Mouse (Mus musculus): ENCODE measurements around the gene Chtop. TPM values are rescaled to one million over a fixed set of nuclear protein-coding genes. Genes with fewer than 3 reads are reported as not detected.

Gene Chtop
- total RNA-seq, 2 experiments from 2014 or later, result 180 to 184 TPM

DNA sequence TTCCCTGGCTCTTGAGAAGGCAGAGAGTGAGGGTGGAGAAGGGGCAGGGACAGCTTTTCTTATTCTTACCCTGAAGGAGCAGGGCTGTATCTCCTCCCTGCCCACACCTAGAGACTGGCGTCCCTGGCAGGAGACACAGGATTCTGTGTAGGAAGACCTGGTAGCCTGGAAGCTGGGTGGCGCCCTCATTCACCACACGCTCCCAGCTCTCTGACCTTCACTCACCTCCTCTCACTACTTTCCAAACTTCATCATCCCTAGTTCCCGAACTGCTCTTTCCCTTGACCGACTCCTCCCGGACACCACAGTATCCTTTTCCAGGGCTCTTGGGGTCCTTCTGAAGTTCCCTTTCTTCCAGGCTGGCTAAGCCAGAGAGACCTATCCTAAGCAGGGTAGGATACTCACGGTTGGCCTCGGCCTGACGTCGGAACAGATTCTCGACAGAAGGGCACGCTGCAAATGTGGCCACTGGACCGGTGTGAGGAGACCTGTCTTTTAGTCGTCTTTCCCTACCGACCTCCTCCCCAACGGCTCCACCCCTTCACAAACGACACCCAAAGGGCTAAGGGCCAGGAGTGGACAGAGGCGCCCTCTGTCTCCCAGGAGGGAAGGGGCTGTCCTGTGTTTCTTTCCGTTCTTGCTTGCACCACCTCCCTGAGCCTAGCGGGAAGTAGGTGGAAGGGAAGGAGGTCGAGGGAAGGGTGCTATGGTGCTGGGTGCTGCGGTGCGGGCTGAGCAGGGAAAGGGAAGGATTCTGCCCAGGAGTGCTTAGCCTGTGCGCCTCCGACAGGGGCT lies 4.7 kb upstream of the Chtop start, which contains the start of the genes S100a1 and S100a13:
S100a1 (minus strand) TSS at position 597 of the 795 bp plus-strand sequence.
S100a13 (plus strand) TSS at position 640 of the 795 bp plus-strand sequence.
- peak in 1 of 2 experiments; percentile 37 for DNase-seq (ENCODE audit: low spot score in 2 of 2)
- intact Hi-C loops (cut with DNase I), result no loop called here

DNA sequence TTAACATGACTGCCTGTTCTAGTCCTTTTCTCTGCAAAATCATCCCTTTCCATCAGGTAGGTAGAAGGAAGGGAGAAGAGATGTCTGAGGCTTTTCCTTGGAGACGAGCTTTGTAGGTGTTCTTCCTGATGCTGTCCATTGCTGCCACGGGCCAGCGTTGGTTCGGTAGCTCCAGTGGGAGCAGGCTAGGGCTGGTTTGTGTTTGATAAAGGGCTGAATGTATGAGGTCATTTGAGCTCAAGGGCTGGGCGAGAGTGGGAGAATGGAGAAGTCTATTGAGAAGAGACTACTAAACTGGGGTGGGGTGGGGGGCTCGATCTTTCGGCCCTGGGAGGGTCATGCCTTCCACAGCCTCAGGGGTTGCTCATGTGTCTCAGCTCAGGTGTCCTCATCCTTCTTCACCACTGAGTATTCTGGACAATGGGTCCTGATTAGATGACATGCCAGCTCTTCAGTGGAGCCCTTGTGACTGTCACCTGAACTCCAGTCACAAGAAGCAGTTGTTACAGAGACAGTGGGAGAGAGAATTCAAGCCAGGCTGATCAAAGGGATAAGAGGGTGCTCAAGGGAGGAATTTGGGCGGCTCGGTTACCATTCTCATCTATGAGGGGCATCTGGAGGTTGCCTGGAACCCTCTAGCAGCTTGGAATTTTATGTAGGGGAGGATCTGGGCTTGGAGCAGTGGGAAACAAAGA lies 3.8 kb upstream of the Chtop start:
- intact Hi-C loops (cut with DNase I), result no loop called here
- no peak for DNase-seq (ENCODE audit: low spot score in 2 of 2)

DNA sequence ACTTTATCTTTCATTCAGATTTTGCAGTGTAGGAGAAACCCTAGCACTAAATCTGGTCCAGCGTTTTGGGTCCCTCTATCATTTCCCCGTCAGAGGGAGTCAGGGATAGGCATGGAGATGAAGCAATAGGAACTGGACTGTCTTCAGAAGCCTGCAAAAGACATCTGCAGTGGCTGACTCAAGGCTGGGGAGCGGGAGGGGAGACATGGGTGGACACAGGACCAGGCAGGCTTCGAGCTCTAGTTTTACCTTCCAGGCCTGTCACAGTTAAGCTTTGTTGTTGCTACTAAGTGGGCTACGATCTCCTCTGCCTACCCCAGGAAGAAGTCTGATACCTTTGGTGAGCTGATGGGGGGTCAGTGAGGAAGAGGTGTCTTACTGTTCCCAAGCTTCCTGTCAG lies 3.0 kb upstream of the Chtop start:
- intact Hi-C loops (cut with DNase I), result no loop called here
- no peak for DNase-seq (ENCODE audit: low spot score in 2 of 2)

DNA sequence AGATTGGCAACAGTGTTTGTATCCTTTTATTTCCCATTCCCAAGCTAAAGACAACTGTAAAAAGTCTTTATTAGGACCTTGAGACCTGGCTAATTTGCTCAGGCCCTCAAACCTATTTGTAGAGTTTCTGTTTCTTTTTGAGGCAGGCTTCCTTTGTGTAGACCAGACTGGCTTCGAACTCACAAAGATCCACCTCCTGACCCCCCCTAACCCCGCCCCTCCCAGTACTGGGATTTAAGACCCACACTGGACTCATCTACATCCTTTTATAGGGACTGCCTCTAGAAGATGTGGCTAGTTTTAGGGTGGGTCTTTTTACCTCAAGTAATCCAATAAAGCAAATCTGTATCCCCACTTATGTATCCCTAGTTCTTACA lies 437 bp upstream of the Chtop start:
- DNase-seq (ENCODE audit: low spot score in 2 of 2), result no peak
- intact Hi-C loops (cut with DNase I), result loop anchor here (5.0 kb wide), 1 partner anchor 143 kb away; the partner anchor contains the start of gene S100a7a

DNA sequence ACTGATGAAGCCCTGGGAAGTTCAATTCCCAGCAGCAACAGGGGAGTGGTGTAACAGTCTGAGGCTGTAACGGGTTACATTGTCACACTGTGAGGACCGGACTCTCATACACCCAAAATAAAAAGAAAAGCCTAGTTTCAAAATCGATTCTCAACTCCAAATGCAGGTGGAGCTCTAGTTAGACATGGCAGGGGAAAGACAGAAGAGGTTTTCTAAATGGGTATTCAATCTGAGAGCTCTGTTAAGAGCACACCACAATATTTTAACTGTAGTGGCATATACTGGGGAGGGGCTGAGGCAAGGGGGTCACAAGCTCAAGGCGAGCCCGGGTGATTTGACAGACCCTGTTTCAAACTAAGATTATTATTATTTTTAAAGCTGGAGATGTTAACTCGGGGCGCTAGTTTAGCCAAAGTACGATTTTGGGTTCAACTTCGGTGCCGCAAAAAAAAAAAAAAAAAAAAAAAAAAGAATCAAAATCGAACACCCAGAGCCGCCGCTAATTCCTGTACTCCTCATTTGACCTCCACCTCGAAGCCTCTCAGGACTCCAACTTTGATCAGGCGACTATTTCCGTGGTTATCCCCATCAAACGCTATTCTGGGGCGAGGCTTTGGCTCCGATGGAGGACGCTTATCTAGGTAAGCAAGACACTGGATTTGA lies 880 bp downstream of the Chtop start:
- intact Hi-C loops (cut with DNase I), result loop anchor here (5.0 kb wide), 1 partner anchor 144 kb away; the partner anchor contains the start of gene S100a7a
- DNase-seq (ENCODE audit: low spot score in 2 of 2), result no peak

DNA sequence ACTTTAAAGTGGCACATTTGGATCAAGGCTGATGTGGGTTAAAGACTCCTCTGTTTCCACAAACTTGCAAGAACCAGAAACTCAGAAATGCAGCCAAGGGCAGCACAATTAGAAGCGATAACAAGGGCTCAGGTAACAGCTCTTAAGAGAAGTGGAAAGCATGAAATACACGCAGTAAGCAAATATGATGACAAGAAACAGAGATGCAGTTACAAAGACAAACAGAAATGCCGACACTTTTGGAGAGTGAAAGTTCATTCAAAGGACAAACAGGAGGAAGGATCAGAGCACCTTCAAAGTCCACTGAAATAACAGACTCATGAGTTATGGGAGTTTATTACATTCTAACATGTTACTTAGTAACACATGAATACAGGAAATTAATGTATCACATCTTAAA lies 2.9 kb downstream of the Chtop start:
- no peak for DNase-seq (ENCODE audit: low spot score in 2 of 2)
- intact Hi-C loops (cut with DNase I), result loop anchor here (5.0 kb wide), 1 partner anchor 146 kb away; the partner anchor contains the start of gene S100a7a

DNA sequence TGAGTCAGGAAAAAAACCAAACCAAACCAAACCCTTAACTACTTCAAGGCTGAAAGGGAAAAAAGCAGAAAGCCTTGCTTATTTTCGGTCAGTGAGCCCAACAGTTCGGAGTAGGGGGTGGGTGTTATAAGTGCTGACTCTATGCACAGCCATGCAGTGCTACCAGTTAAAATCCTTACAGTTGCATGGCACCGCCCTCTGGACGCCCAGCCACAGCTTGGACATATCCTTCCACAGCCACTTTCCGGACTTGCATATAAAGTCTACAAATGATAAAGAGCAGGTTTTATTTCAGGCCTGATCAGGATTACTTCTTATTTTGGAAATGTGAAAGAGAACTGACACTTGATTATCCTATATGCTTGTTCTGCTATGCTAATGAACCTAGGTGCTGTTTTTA lies 4.1 kb downstream of the Chtop start:
- no peak for DNase-seq (ENCODE audit: low spot score in 2 of 2)
- intact Hi-C loops (cut with DNase I), result loop anchor here (5.0 kb wide), 1 partner anchor 147 kb away; the partner anchor contains the start of gene S100a7a

DNA sequence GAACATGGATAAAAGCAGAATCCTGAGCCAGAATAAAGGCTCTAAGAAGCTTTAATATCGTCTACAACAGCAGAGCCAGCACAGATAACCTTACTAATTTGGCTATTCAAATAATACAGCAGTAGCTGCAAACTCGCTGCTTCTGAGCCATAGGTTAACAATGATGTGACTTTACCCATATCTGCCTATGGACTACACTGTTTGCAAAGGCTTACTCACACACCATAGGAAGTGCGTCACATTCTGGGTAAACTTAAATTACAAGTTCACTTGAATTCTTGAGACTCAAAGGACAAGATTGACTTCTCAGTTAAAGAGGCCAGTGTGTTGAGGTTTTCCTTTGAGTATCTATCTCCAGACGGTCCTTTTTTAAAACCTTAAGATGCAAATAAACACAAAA lies 5.9 kb downstream of the Chtop start:
- intact Hi-C loops (cut with DNase I), result no loop called here
- DNase-seq (ENCODE audit: low spot score in 2 of 2), result no peak

DNA sequence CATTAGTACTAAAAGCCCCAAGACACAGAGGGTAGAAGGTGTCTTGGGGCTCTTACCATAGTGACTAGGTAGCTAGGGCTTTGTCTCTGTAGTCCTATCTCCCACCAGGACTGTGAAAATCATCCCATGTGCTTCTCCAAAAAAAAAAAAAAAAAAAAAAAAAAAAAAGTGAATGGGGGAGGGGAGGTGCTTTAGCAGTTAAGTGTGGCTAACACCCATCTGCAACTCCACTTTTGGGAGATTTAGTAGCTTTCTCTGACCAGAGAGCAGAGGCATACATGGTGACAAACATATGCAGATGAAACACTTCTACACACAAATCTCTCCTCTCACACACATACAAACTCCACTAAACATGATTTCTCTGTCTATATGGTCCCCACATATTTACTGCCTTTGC lies 11.7 kb downstream of the Chtop start:
- no peak for DNase-seq (ENCODE audit: low spot score in 2 of 2)
- intact Hi-C loops (cut with DNase I), result no loop called here

DNA sequence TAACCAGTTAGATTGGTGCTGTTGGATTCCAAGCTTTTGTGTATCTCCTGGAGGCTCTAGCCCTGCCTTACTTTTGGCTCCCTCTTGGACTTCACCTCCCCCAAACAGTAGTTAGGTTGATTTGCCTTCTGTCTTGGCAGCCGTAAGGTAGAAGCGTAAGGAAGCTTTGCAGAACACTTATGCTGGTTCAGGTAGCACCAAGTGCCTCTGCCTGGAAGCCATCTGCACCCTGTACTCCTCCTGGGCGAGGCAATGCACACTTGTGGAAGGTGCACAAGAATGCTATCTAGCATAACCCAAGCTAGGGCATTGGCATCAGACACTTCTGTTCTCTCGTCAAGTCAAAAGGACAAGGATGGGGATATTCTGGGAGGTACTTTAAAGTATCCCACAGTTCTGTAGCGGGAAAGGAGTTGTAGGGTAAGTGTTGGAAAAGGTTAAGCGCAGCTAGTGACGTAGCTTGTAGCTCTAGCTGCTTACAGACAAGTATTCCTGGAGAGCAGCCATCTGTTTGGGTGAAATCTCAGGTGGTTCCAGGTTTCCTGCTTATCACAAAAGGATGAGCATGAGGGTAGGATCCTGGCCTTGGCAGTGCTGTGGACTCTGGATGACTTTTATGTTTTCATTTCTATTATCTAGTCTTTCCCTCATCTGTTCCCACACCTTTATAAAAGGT lies 13.3 kb downstream of the Chtop start:
- intact Hi-C loops (cut with DNase I), result no loop called here
- DNase-seq (ENCODE audit: low spot score in 2 of 2), result no peak

DNA sequence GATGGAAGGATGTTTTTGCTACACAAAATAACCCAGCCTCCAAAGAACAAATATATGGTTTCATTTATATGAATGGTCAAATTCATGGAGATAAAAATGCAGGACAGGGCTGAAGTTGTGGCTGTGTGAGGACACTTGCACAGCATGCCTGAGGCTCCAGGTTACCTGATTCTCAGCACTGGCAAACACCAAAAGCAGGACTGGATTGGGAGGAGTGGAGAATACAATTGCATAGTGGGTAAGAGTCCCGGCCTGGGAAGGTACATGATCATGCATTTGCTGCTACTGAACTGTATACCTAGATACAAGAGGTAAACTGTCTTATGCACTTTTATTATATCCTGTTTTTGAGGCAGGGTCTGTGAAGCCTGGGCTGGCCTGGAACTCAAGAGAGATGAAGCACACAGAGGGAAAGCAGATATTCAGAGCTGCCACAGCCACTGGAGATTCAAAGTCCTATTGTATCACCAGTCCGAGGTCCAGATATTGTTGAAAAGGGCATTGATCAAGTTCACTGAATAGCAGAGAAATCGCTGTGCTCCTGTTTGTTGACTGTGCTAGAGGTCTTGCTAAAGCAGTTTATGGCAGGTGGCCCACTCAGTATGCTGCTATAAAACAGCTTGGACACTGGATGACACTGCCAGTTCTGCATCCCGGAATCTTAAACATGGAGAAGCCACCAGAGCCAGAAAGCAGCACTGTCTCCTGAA lies 15.3 kb downstream of the Chtop start:
- intact Hi-C loops (cut with DNase I), result no loop called here
- DNase-seq (ENCODE audit: low spot score in 2 of 2), result no peak

DNA sequence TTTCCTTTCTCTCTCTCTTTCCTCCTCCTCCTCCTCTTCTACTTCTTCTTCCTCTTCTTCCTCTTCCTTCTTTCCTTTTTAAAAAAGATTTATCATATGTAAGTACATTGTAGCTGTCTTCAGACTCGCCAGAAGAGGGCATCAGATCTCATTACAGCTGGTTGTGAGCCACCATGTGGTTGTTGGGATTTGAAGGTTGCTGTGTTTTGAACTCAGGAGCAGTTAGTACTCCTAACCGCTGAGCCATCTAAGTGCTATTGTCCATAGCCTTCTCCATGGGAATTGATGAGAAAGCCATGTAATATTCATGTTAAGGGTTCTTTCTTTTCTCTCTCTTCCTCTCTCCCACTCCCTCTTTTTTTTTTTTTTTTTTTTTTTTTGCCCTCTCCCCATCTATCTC lies 17.9 kb downstream of the Chtop start:
- peak; percentile 54 to 68 for DNase-seq (ENCODE audit: low spot score in 2 of 2)

DNA sequence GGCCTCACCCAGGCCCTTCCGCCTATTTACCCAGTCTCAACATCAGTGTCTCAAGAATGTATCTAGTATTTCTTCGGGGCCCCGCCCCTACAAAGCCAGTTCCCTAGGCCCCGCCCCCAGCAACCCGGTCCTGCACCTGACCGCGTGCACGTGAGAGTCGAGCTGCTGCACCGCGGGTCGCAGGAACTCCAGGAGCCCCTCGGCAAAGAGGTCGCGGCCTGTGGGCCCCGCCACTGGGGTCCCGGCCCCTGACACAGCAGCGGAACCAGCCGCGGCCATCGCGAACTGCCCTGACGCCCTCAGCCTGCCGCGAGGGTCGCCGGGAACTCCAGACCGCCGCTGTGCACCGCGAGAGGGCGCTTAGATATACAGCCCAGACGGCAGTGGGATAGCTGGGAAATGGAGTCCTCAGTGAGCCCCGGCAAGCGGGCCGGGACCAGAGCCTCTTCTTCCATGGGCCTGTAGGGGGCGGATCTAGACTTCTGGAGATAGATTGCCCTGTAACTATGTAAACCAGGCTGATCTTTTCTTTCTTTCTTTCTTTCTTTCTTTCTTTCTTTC lies 18.5 kb downstream of the Chtop start, which contains the start of gene Snapin:
Snapin (minus strand) TSS at position 338 of the 561 bp plus-strand sequence.
- intact Hi-C loops (cut with DNase I), result loop anchor here (1.0 to 2.0 kb wide), 3 partner anchors 124 to 218 kb away; no protein-coding TSS in a partner anchor
- DNase-seq (ENCODE audit: low spot score in 2 of 2), result peak; percentile 96

More for the DNA sequence above, 17.9 kb downstream of the Chtop start:
- intact Hi-C loops (cut with DNase I), result loop anchor here (1.0 to 2.0 kb wide), 3 partner anchors 123 to 217 kb away; no protein-coding TSS in a partner anchor

DNA sequence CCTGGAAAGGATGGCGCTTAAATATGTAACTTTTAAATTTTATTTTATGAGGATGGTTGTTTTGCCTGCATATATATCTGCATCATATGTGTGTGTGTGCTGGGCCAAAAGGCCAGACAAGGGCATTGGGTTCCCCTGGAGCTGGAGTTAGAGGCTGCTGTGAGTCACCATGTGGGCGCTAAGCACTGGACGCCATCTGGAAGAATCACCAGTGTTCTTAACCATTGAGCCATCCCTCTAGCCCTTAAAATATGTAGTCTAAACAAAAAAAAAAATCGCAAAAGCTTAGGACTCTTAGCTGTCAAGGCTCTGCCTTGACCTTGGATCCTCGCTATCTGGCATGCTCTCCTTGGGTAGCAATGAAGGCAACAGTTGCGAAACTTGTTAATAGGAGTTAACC lies 20.7 kb downstream of the Chtop start:
- intact Hi-C loops (cut with DNase I), result no loop called here
- no peak for DNase-seq (ENCODE audit: low spot score in 2 of 2)

DNA sequence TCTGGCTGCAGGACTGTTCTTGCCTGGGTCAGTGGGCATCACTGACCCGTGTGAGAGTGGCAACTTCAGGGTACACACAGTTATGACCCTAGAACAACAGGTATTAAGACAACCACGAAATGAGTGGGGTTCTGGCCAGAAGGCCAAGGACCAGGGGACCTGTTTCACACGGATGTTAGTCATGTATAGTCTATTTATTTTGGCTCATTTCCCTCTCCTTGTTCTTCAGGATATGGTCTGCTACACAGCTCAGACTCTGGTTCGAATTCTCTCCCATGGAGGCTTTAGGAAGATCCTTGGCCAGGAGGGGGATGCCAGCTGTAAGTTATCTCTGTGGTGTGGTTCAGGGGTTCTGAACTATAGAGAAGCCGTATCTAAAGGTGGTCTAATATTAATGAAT lies 22.3 kb downstream of the Chtop start:
- no peak for DNase-seq (ENCODE audit: low spot score in 2 of 2)
- intact Hi-C loops (cut with DNase I), result no loop called here

DNA sequence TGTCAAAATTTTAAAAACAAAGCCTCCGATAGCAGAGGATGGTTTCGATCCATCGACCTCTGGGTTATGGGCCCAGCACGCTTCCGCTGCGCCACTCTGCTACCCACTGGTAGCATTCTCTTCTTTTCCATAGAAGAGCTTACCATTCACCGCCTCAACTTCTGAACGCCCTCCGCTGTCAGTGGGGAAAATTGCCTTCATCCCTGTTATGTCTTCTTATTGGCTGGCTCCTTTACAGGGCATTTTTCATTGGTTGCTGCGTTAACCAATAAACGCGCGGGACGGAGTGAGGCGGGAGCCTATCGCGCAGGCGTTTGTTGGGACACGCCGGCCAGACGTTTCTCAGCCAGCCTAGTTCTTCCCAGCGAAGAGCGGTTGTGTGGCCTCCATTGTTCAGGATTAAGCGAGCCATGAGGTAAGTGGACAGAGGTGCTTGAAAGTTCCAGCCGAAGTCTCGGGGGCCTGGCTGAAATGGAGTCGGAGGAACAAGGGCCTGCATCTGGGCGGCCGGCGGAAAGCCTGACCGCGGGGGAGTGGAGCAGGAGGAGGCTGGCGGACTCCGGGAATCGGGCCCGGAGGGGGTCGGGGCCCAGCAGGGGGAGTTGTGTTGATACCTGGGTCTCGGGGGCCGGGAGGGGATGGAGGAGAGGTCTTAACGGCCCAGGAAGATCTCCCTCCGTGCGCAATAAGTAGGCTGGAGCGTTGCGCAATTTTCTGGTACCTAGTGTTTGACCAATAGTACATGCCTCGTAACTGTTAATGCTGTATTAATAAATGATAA lies 33.3 kb downstream of the Chtop start, which contains the start of gene Ilf2:
Ilf2 (plus strand) TSS at position 296 of the 781 bp plus-strand sequence.
- intact Hi-C loops (cut with DNase I), result no loop called here
- DNase-seq (ENCODE audit: low spot score in 2 of 2), result peak; percentile 97 to 99

DNA sequence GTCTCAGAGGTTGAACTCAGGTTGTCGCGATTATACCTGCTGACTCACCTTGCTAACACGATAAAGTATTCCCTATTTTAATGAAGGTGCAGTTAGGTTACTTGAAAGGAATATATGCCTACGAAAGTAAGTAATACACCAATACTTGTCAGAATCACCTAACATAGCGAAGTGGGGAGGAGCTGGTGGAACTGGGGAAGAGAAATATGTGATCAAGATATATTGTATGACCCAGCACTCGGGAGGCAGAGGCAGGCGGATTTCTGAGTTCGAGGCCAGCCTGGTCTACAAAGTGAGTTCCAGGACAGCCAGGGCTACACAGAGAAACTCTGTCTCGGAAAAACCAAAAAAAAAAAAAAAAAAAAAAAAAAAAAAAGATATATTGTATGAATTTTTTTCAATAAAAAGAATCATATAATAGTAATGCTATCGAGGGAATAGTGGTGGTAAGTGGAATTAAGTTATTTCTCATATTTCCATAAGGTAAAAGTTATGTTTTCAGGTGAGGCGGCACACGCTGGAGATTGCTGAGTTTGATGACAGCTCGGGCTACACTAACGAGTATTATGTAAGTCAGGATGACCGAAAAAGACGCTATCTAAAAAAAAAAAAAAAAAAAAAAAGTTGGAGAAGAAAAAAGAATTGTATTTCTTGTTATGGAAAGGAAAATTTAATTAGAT lies 34.0 kb downstream of the Chtop start:
- intact Hi-C loops (cut with DNase I), result no loop called here
- no peak for DNase-seq (ENCODE audit: low spot score in 2 of 2)

Data from left cerebral cortex, postnatal 14 days (tissue).